Mouse (Mus musculus) urinary bladder, postnatal 4 days (tissue): ENCODE measurements around the gene Hpcal1.
A peak's percentile ranks its signal among the peaks of the same experiment; 100 is the strongest.
"Not testable (repeated sequence)": the region's sequence is repeated elsewhere in the genome, so short reads cannot be mapped to it uniquely, and the experiment has no call there.

Source experiments
- DNase-seq, 2 experiments: peaks; one replicate each; pipeline ENCODE4 v3.0.0; 2021 to 2022; ENCODE audit warnings: low spot score in 2 of 2

Gene Hpcal1

GRCm38 (mm10) chr12:17789486-17789885, 98.8 kb downstream of the Hpcal1 start:
- DNase-seq = no peak

- DNase-seq = no peak
These were observed 100.5 kb downstream of the Hpcal1 start for GRCm38 (mm10) chr12:17791111-17791510.

GRCm38 (mm10) chr12:17792756-17793155, 102.1 kb downstream of the Hpcal1 start:
- DNase-seq = no peak

GRCm38 (mm10) chr12:17795660-17796278, 105.1 kb downstream of the Hpcal1 start:
- DNase-seq = peak in 1 of 2 experiments; percentile 77

- DNase-seq = not testable (repeated sequence)
These were observed 107.6 kb downstream of the Hpcal1 start for GRCm38 (mm10) chr12:17798261-17798660.

- peak in 1 of 2 experiments; percentile 31 for DNase-seq
These were observed 117.9 kb downstream of the Hpcal1 start for GRCm38 (mm10) chr12:17808542-17808941.

- DNase-seq = not testable (repeated sequence)
These were observed 144.6 kb downstream of the Hpcal1 start for GRCm38 (mm10) chr12:17835279-17835678.
